9 mouse cellular contexts compared by ENCODE assay signal in genomic region chr5:136714232-136714875, GRCm38 (mm10). TPM values are rescaled to one million over a fixed set of nuclear protein-coding genes. Genes with fewer than 3 reads are reported as not detected.
DNase-seq lines count a peak whose midpoint lies in the region; ATAC-seq and TF ChIP-seq lines count a peak whose summit lies in the region.
"Had no signal": no experiment of that assay in that cellular context is flagged by ENCODE, and none has a peak within 500 bp of the region (broad histone marks: within the 10 kb centered on the region; RNA-seq: fewer than 3 reads in every experiment).

No protein-coding gene starts in this region.

- TF ChIP-seq EP300 in liver, postnatal 0 days (IDR thresholded peaks at IDR 0.05; ENCODE audit: low read depth), result no peak

- 0 out of 2 replicates have a peak, but pooled peaks have one; percentile 3 for TF ChIP-seq CTCF in kidney, postnatal 0 days (IDR thresholded peaks at IDR 0.05; ENCODE audit: low read depth)
- no peak for TF ChIP-seq CTCF in liver, postnatal 0 days (IDR thresholded peaks at IDR 0.05; ENCODE audit: low read depth)

- ATAC-seq in kidney, postnatal 0 days (replicated peaks; ENCODE audit: low FRiP score, low read depth), result no peak; the same call in 1 of the 2 replicates
- peak; percentile 33; the same call in 1 of the 2 replicates for ATAC-seq in forebrain, embryonic 12.5 days (ENCODE audit: low FRiP score)
- ATAC-seq in liver, postnatal 0 days, result no peak

- DNase-seq in kidney, postnatal 0 days (ENCODE audit: low spot score), result no peak
- DNase-seq in kidney, adult 8-10 months, result no peak
- peak; percentile 56 for DNase-seq in cerebellum, adult 11-12 months
- no peak for DNase-seq in liver, postnatal 0 days
- DNase-seq in layer of hippocampus, adult 18-20 months (ENCODE audit: low spot score in 2 of 2), result no peak
- DNase-seq in urinary bladder, postnatal 36 days (ENCODE audit: low spot score in 2 of 2), result no peak
- no peak for DNase-seq in gastrocnemius, adult 8-10 months (ENCODE audit: low spot score in 2 of 2)

- no peak overlapping the region for H3K9ac ChIP-seq in kidney, postnatal 0 days (ENCODE audit: low read depth, low read length)
- H3K9ac ChIP-seq in forebrain, embryonic 12.5 days, result no peak overlapping the region
- H3K9ac ChIP-seq in liver, postnatal 0 days (replicated peaks), result no peak overlapping the region

- H3K9me3 ChIP-seq in kidney, postnatal 0 days (replicated peaks; ENCODE audit: low read length), result no peaks in the 10 kb centered on the region
- no peaks in the 10 kb centered on the region for H3K9me3 ChIP-seq in forebrain, embryonic 12.5 days
- no peaks in the 10 kb centered on the region for H3K9me3 ChIP-seq in liver, postnatal 0 days (ENCODE audit: low read length)

- H3K4me3 ChIP-seq in kidney, postnatal 0 days (replicated peaks; ENCODE audit: low read depth, low read length), result no peak overlapping the region
- H3K4me3 ChIP-seq in forebrain, embryonic 12.5 days (replicated peaks), result peak overlapping the region; percentile 11; the same call in 1 of the 2 replicates
- no peak overlapping the region for H3K4me3 ChIP-seq in liver, postnatal 0 days (ENCODE audit: low read depth, low read length)

- H3K4me2 ChIP-seq in kidney, postnatal 0 days (ENCODE audit: low read length), result peak overlapping the region; percentile 35
- peak overlapping the region; percentile 37 for H3K4me2 ChIP-seq in forebrain, embryonic 12.5 days
- 0 out of 2 replicates have a peak overlapping the region, but pooled peaks have one; percentile 7 for H3K4me2 ChIP-seq in liver, postnatal 0 days (ENCODE audit: low read depth, low read length)

- H3K27me3 ChIP-seq in kidney, postnatal 0 days (ENCODE audit: insufficient read depth, low read length), result no peaks in the 10 kb centered on the region
- peaks cover 31% of the 10 kb centered on the region for H3K27me3 ChIP-seq in forebrain, embryonic 12.5 days
- H3K27me3 ChIP-seq in liver, postnatal 0 days (ENCODE audit: insufficient read depth, low read length), result 0 out of 2 replicates have a peak, but pooled peaks cover 6% of the 10 kb centered on the region

- WGBS in kidney, postnatal 0 days, result 30% methylated on average over 31 of the region's 32 CpGs
- WGBS in forebrain, embryonic 12.5 days, result 23% methylated on average over 32 of the region's 32 CpGs
- WGBS in liver, postnatal 0 days (ENCODE audit: insufficient replicate concordance), result 38% methylated on average over 32 of the region's 32 CpGs

- H3K27ac ChIP-seq in kidney, postnatal 0 days, result no peak overlapping the region
- peak overlapping the region; percentile 19; the same call in 1 of the 2 replicates for H3K27ac ChIP-seq in forebrain, embryonic 12.5 days
- no peak overlapping the region for H3K27ac ChIP-seq in liver, postnatal 0 days (ENCODE audit: low read depth)

- no peaks in the 10 kb centered on the region for H3K36me3 ChIP-seq in kidney, postnatal 0 days (ENCODE audit: insufficient read depth, low read length)
- H3K36me3 ChIP-seq in forebrain, embryonic 12.5 days (replicated peaks), result no peaks in the 10 kb centered on the region
- H3K36me3 ChIP-seq in liver, postnatal 0 days (replicated peaks; ENCODE audit: insufficient read depth, low read length), result no peaks in the 10 kb centered on the region

- 0 out of 2 replicates have a peak, but pooled peaks cover 8% of the 10 kb centered on the region for H3K4me1 ChIP-seq in kidney, postnatal 0 days (replicated peaks; ENCODE audit: insufficient read depth, low read length)
- H3K4me1 ChIP-seq in forebrain, embryonic 12.5 days, result peaks cover 17% of the 10 kb centered on the region; the same call in 1 of the 2 replicates
- H3K4me1 ChIP-seq in liver, postnatal 0 days (ENCODE audit: insufficient read depth), result no peaks in the 10 kb centered on the region

RNA-seq across cellular contexts. Expression of gene Myl10, which starts 21.4 kb away (rescaled TPM):
- polyA plus RNA-seq in kidney, postnatal 0 days (2015; fragmentation: Nextera tagmentation; extraction: Ambion mirVana), result not detected in 2 replicates
- polyA plus RNA-seq in forebrain, embryonic 12.5 days (2016; fragmentation: Nextera tagmentation; extraction: Ambion mirVana), result not detected in 2 replicates
- not detected in 2 replicates for polyA plus RNA-seq in liver, postnatal 0 days (2015; fragmentation: Nextera tagmentation; extraction: Ambion mirVana)
- total RNA-seq in layer of hippocampus, adult 18-20 months (2021), result not detected
- total RNA-seq in gastrocnemius, adult 8-10 months (2022), result 1 to 10 TPM in 3 of 4 experiments, under 1 TPM in 1; 0.90 to 2.0 (median 1.4) TPM
- total RNA-seq: left cerebral cortex, postnatal 10 days had no signal
